Mouse (Mus musculus) hindlimb bud, embryonic 11.5 days (tissue): Measurements from ENCODE around the gene Hs3st5.

ENCODE experiments used
- DNase-seq: peaks from one replicate; pipeline ENCODE4 v3.0.0-alpha.2; 2012; ENCODE audit warnings: low read depth, low spot score; ENCODE audit errors: extremely low spot score

Gene Hs3st5

DNA sequence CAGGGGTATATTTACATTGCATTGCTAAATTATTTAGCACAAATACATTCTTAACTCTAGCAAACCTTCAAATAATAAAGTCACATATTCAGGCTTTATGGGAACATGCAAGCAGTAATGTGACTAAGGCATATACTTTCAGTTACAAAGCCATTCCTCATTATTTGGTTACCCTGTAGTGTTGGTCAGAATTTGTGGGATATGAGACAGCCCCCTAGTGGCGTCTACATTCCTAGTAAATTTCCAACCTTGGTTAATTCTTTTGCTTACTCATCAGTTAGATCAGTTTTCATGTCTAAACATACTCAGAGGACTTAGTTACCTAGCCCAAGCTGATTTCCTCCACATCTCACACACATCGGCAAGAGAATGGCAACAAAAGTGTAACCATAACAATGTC lies 285.2 kb downstream of the Hs3st5 start:
- peak; percentile 20 for DNase-seq

DNA sequence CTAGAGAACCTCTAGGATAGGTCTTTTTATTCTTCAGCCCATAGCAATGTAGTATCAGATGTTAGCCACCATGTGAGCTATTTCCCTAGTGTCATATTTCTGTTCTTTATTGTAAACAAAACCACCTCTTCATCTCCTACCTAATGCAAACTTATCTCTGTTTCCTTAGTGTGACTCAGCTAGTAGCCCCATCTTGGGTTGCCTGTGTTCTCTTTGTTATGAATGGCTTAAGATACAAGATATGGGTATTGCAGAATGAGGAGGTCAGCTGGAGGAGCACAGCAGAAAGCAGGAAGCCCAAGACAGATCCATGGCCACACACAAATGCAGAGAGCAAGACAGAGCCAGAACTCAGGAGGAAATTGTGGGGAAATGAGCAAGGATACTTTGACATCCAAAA lies 288.7 kb downstream of the Hs3st5 start:
- no peak for DNase-seq

DNA sequence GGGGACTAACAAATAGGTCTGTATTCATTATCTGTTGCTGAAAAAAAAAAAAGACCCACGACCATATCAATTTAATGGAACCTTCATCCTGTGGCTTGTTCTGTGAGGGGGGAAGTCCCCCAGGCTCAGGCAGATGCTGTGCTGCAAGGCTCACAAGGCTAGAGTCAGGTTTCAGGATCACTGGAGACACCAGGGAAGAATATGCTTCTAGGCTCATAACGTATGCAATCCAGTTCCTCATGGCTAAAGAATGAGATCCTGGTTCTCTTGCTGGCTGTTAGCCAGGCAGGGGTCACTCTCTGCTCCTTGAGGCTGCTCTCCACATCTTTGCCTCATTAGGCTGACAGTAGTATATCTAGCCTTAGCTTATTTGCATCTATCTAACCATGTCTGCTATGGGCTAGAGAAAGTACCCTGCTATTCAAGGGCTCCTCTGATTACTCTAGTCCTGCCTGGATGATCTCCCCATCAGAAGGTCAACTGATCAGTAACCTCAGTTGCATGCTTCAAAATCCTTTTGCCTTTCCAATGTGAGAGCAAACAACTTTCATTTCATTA lies 294.4 kb downstream of the Hs3st5 start:
- DNase-seq, result no peak

DNA sequence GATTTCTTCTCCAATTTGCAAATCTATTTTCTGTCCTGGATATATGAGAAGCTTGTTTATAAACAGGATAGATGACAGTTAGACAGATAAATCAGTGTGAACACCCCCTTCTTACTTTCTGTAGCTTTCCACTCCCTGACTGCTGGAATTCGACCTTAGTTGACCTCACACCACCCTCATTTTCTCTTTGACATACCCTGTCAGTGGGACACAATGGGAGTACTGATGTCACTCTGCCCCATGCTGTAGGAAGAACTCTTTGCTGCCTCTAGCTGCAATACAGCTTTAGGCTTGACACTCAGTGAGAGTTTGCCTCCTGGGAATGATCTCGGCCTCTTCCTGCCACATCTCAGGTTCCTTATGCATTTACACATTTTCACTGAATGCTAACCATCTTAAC lies 297.1 kb downstream of the Hs3st5 start:
- no peak for DNase-seq

DNA sequence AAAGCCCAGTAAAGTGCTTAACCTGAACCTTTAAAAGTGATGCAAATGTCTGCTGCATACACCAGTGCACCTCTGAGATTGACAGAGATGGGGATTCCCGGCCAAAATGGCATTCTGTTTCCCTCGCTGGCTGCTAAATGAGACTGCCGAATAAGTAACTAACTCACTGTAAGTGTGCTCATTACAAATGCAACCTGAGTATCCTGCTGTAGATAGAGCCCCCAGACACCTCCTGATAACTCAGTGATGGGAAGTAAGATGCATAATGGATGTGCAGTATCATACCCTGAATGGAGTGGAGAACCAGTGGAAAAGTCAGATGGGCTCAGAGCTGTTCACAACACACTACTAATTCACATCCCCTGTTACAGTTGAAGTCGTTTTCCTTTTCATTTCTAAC lies 298.7 kb downstream of the Hs3st5 start:
- DNase-seq, result no peak

DNA sequence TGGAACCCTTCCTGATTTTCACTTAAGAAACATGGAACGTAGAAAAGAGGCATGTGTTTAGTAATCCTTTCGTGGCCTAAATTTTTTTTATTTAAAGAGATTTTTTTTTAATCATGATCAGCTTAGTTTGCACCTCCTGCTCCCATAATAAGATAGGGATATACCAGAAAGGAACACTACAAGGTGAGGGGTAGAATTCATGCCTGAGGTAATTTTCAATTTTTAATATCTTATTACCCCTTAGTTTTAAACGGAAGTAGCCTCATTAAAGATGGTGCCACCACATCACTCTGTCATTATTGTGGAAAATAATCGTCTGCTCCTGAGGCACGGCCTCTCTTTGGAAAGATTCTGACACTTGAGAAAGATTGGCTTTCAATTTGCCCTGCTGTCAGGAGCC lies 299.2 kb downstream of the Hs3st5 start:
- no peak for DNase-seq

DNA sequence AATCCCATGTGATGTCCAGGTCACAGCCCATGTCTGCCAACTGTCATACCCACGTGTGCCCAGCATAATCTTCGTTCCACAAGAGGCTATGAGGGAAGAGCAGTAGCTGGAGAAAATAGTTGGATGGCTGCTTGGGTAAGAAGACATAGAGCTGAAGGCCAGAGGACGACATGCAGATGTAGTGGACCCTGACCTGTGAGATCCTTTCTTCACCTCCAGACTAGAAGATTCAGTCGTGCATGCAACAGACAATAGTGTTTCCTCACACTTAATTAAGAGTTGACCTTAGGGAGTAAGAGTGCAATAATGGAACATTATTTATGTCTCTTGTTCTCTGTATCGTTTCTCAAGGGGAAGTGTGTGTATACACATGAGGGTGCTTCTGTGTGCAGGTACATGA lies 300.4 kb downstream of the Hs3st5 start:
- no peak for DNase-seq

DNA sequence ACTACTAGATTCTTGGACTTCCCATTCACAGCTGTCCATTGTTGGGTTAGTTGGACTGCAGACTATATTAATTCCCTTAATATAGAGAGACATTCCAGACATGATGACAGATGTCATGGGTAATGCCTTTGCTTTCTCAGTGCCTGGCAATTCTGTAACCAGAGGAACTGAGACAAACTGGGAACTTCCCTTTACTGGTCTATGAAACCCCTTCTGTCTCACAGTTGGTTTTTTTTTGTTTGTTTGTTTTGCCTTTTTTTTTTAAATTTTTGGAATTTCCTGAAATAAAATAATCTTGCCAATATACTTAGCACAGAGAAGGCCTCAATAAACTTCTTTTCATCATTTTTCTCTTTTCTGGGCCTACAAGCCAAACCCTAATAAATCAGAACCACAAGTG lies 312.3 kb downstream of the Hs3st5 start:
- no peak for DNase-seq

DNA sequence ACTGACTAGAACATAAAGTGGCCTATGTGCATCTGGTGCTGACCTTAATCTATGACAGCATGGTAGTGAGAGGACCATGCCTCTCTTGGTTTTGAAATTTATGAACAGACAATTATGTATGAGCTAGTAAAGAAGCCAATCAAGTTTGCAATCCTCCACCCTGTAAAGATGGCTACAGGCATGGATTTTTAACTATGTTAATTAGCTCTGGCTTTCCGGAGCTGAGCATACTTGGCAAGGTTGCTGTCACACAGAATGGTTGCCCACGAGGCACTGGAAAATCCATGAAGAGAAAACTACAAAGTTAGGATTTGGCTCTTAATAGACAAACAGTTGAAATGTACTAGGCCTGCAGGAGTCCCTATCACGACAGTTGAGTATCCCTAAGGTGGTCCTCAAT lies 322.5 kb downstream of the Hs3st5 start:
- no peak for DNase-seq

DNA sequence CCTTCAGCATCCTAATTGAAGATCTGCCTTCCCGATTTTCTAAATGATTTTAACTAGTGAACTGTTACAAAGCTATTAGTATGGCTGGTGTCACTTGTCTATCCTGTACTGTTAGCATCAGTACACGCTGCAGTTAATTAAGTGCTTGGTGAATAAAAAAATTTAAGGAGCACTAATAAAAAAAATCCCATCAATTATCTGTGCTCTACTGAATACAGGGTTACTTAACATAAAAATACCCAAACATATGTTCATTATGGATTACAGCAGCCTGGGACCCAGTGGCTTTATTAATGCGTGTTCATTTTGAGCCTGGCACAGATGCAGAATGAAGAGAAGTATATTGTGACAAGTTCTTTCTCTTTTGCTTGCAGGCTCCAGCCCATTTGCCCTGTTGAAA lies 325.6 kb downstream of the Hs3st5 start:
- no peak for DNase-seq

DNA sequence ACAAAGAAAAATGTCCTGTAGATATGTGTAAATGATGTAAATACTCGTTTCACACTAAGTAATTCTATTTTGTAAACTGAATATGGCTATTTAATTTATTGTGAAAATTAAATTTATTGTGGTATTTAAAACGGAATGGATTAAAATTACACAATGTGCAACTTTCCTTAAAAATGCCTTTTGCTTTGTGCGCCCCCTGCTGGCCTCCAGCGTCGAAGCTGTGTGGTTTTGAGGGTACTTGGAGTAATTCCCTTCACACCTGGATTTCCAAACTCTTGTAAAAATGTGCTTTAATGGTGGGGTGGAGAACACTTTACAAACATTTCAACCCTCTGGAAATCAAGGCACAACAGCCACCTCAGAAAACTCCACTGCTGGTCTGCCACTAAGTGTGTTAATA lies 327.6 kb downstream of the Hs3st5 start:
- no peak for DNase-seq

DNA sequence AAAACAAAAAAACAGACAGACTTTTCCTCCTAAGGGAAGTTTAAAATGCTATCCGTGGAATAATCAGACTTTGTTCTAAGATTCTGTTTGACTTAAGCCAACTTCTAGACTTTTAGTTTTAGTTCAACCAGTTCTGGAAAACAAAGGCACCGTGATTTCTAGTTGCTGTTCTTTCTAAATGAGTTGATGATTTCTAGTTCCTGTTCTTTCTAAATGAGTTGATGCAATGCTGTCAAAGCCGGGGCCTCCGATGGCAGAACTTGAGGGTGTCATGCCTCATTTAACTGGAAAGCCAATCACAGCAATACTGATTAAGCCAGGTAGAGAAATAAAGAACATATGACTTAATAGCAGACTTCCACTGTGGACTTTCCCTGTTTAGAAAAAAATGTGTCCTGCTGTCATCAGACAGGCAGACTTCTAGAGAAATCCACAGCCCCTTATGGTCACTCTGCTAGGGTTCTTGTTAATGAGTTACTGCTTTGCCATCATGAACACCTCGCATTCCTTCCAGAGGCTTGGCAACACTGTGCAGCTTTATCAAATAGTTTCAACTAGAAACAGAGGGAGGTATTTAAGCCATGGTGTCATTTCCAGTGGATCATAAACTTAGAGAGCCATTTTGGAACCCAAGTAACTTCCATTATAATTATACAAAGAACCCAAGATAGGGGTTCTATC lies 329.4 kb downstream of the Hs3st5 start:
- DNase-seq, result no peak

DNA sequence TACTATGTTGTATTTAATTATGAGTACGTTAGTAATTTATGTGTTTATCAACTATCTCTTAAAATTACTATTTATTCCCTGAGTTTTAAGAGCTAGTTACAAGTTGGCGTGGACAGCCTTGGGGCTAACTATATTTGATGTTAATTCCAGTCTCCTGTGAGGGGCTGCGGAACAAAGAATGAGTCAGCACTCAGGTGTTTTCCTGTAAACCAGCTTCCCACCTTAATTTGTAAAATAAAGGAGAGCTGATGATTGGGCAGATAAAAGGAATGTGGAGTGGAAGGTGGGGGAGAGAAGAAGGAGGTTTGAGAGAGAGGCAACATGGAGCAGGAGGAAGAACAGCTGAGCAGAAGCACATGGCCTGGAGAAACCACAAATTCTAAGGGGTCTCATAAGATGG lies 343.6 kb downstream of the Hs3st5 start:
- DNase-seq, result no peak

DNA sequence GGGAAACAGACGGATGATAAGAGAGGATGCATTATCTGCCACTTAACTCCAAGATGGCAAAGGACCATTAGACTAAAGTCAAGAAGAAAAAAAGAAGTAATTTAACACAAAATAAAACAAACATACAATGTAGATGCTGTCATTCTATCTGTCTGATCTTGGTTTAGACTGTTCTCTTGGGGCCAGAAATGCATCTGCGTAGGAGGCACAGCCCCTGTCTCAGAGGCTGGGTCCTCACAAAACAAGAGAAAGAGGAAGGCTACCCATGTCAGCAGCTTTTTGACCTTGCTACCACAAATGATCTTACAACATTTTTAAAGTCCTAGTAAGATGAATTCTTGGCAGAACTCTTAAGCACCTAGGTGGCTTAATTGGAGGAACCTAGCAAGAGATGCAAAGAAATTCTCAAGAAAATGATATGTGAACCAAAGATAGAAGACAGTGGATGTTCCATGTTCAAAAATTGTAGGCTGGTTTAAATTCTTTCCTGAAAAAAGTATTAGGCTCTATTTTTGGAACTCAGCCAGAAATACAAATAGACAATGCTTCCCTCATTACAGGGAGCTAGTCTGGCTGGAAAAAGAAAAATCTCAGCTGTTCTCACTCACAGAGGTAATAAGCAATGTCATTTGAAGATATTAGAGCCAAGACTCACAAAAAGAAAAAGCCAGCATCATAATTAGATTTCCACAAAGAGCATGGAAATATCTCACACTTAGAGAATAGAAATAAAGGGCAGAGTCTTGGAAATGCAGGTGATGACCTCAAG lies 355.7 kb downstream of the Hs3st5 start:
- DNase-seq, result no peak
